Mouse (Mus musculus) heart, embryonic 16.5 days (tissue): ENCODE measurements at regions not wholly inside any gene's neighbourhood (a gene's known extent, or its start where the extent isn't known, plus 50 kb on each side); places are given as distances from the start of the nearest gene placed in this dataset.

ENCODE experiments used
- ATAC-seq: fragments of 200-750 bp; cut with Nextera tagmentation; replicated peaks from 2 replicates; pipeline ENCODE4 v1.8.0; 2017; ENCODE audit warnings: moderate number of reproducible peaks; ENCODE audit not compliant: insufficient read depth, low FRiP score; ENCODE audit errors: extremely low read depth
- H3K27ac ChIP-seq: fragments of 300-500 bp; sonication (generic); 2 replicates; pipeline ENCODE4 v1.5.1; 2014; ENCODE audit warnings: mild to moderate bottlenecking, low read length, control low read depth, moderate library complexity
- H3K27me3 ChIP-seq: fragments of 300-500 bp; sonication (generic); 2 replicates; pipeline ENCODE4 v1.6.1; 2014; ENCODE audit warnings: low read length, mixed read lengths; ENCODE audit not compliant: control insufficient read depth, insufficient read depth
- H3K36me3 ChIP-seq: fragments of 300-500 bp; sonication (generic); 2 replicates; pipeline ENCODE4 v1.6.1; 2014; ENCODE audit not compliant: control insufficient read depth, insufficient read depth
- H3K4me1 ChIP-seq: fragments of 300-500 bp; sonication (generic); 2 replicates; pipeline ENCODE4 v1.6.1; 2014; ENCODE audit warnings: low read length, mixed read lengths; ENCODE audit not compliant: control insufficient read depth, insufficient read depth
- H3K4me2 ChIP-seq: fragments of 300-500 bp; sonication (generic); 2 replicates; pipeline ENCODE4 v1.6.1; 2014; ENCODE audit warnings: low read depth, mild to moderate bottlenecking, control low read depth, low read length
- H3K4me3 ChIP-seq: fragments of 300-500 bp; sonication (generic); 2 replicates; pipeline ENCODE4 v1.5.1; 2014; ENCODE audit warnings: mild to moderate bottlenecking, control low read depth, low read length
- H3K9ac ChIP-seq: fragments of 300-500 bp; sonication (generic); 2 replicates; pipeline ENCODE4 v1.6.1; 2014; ENCODE audit warnings: low read length, control low read depth
- H3K9me3 ChIP-seq: fragments of 300-500 bp; sonication (generic); replicated peaks from 2 replicates; pipeline ENCODE4 v1.6.1; 2016; ENCODE audit warnings: low read length; ENCODE audit not compliant: control insufficient read depth
- WGBS: fragments of 180-500 bp; shearing (Covaris S2); extraction: QIAGEN DNeasy Blood & Tissue Kit; methylation state at CpG from one replicate; pipeline ENCODE4 v1.1.7; 2014; 5-methylcytosine and 5-hydroxymethylcytosine counted together

DNA sequence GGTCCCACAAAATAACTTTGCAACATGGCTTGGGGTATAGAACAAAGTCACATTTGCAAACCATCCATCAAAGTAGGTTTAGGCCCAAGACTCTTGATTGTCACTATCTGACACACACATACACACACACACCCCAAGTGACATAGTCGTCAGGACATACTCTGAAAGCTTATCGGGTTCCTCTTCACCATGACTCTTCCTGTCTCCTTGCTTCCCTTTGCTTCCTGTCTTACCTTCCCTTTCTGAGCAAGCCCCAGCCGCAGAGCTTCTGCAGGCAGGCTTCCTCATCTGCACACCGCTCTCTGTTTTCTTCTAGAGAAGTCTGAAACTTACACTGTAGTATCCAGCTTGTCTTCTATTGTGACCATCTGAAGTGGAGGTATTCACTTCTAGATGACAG, 368.9 kb downstream of the H2al1j start:
- Histone ChIP-seq H3K9me3 (no peaks in the 10 kb centered on the region), H3K4me1 (no peaks in the 10 kb centered on the region; the same call in 1 of the 2 replicates)
- 68% methylated on average over 4 of the region's 4 CpGs for WGBS

DNA sequence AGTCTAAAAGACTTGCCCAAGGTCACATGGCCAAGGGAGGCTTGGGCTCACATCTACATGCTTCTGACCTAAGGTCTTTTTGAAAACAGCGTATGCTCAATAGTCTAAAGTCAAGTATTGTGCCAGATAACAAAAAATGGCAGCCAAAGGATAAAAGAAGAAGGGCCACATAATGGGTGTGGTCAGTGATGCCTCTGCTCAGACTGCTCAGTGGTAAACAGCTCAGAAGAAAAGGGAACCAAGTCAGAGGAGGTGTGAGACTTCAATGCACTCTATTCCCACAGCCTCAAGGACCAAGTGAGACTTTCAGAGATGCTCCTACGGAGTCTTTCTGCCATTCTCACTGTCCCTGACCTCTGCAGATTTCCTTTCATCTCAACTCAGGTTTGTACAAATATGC, 373.5 kb downstream of the H2al1j start:
- Histone ChIP-seq H3K27me3 (no peaks in the 10 kb centered on the region), H3K9ac (no peak overlapping the region), H3K4me2 (no peak overlapping the region), H3K4me1 (no peaks in the 10 kb centered on the region), H3K27ac (no peak overlapping the region), H3K4me3 (no peak overlapping the region), H3K9me3 (no peaks in the 10 kb centered on the region), H3K36me3 (no peaks in the 10 kb centered on the region)
- WGBS: 79% methylated on average over 2 of the region's 2 CpGs
- no peak for ATAC-seq

More for the DNA sequence above, 368.9 kb downstream of the H2al1j start:
- no peaks in the 10 kb centered on the region for H3K36me3 ChIP-seq
- H3K4me3 ChIP-seq: no peak overlapping the region
- no peak overlapping the region for H3K27ac ChIP-seq
- no peaks in the 10 kb centered on the region for H3K27me3 ChIP-seq
- H3K9ac ChIP-seq: no peak overlapping the region
- no peak overlapping the region for H3K4me2 ChIP-seq
- no peak for ATAC-seq

DNA sequence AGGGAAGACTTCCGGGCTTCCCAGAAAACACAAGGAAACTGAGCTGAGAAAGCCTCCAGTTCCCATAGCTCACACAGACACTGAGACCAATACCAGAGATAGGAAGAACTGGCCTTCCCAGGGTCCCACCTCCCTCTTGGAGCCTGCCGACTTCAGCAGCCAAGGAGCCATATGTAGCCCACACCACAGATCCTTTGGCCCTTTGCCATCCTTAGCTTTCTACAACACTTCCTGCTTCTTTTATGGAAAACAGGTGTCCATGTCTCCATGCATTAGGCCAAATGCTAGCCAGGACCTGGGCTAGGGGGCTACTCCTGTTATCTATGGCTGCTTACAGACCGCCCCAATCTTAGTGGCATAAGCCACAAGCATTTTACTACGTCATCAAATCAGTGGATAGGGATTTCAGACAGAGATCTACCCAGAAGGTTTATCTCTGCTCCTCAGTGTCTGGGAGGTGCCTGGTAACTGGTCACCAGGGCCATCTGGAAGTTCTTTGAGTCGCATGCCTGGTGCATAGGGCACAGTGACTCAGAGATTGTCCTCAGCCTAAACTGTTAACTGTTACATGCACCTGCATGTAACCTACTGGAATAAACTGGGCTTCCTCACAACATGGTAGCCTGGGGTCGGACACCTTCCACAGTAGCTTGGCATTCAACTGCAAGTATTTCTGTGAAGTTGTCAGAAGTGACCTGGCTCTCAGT, 378.4 kb downstream of the H2al1j start:
- ATAC-seq: no peak
- Histone ChIP-seq H3K4me2 (no peak overlapping the region), H3K4me1 (no peaks in the 10 kb centered on the region; the same call in 1 of the 2 replicates), H3K9ac (no peak overlapping the region), H3K27me3 (no peaks in the 10 kb centered on the region; the same call in 1 of the 2 replicates), H3K27ac (no peak overlapping the region), H3K9me3 (no peaks in the 10 kb centered on the region), H3K4me3 (no peak overlapping the region), H3K36me3 (no peaks in the 10 kb centered on the region)
- WGBS: 71% methylated on average over 6 of the region's 6 CpGs

DNA sequence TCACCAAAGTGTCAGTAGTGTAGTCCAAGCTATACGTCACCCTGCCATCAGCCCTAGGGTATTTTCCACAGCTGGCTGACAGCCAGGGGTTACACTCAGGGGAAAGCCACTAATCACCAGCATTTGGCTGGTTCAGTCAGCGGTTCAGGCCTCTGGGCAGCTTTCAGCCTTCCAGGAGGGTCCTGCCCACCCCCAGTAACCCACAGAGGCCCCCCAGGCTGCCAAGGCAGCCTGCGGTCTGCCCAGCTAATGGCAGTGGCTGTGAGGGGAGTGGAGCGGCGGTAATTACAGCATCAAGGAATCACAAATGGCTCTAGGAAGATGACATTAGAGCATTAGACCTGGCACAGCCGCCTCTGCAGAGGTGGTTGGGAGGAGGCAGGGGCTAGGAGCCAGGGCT, 379.7 kb downstream of the H2al1j start:
- no peaks in the 10 kb centered on the region for H3K9me3 ChIP-seq
- H3K27ac ChIP-seq: no peak overlapping the region
- H3K9ac ChIP-seq: no peak overlapping the region
- no peaks in the 10 kb centered on the region; the same call in 1 of the 2 replicates for H3K4me1 ChIP-seq
- H3K36me3 ChIP-seq: no peaks in the 10 kb centered on the region
- WGBS: 57% methylated on average over 6 of the region's 6 CpGs
- H3K4me3 ChIP-seq: no peak overlapping the region
- H3K27me3 ChIP-seq: no peaks in the 10 kb centered on the region; the same call in 1 of the 2 replicates
- no peak overlapping the region for H3K4me2 ChIP-seq
- ATAC-seq: no peak

DNA sequence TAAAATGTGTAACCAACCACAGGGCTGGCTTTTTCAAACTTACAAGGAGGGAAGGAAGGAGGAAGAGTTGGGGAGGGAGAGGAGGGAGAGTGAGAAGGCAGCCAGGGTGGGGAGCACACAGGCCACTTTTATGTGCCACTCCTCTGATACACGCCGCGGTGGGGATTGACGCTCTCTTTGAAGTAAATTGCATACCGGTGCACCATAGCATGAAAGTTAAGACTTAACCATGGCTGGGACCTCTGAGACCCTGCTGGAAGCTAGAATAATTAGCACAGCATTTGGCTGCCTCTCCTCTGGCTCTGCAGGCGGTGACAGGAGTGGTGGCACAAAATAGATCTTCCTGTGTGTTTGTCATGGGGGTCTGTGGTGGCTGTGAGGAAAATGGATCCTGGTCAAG, 380.7 kb downstream of the H2al1j start:
- H3K9me3 ChIP-seq: no peaks in the 10 kb centered on the region
- no peak overlapping the region for H3K9ac ChIP-seq
- no peak overlapping the region for H3K27ac ChIP-seq
- no peaks in the 10 kb centered on the region; the same call in 1 of the 2 replicates for H3K4me1 ChIP-seq
- H3K4me3 ChIP-seq: no peak overlapping the region
- H3K4me2 ChIP-seq: no peak overlapping the region
- H3K36me3 ChIP-seq: no peaks in the 10 kb centered on the region
- ATAC-seq: no peak
- no peaks in the 10 kb centered on the region; the same call in 1 of the 2 replicates for H3K27me3 ChIP-seq
- 50% methylated on average over 6 of the region's 6 CpGs for WGBS

DNA sequence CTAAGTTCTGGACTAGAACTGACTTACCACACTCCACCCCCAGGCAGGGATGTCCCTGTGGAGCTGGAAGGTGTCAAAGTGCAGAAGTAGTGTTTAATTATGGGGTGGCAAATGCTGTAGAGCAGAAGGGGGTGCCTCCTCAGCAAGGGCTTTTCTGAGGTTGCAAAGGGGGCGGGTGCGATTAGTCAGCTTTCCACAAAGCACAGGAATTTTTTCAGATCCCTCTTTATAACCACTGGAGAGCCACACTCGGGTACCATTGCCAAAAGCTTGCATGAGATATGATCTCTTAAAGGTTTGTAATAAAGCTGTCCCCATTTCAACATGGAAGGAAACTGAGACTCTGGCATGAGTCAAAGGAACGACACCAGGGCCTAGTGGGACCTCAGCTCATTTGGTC, 381.7 kb downstream of the H2al1j start:
- ATAC-seq: no peak
- Histone ChIP-seq H3K36me3 (no peaks in the 10 kb centered on the region), H3K9ac (no peak overlapping the region), H3K4me3 (no peak overlapping the region), H3K27me3 (no peaks in the 10 kb centered on the region; the same call in 1 of the 2 replicates), H3K4me2 (no peak overlapping the region), H3K4me1 (no peaks in the 10 kb centered on the region; the same call in 1 of the 2 replicates), H3K27ac (no peak overlapping the region), H3K9me3 (no peaks in the 10 kb centered on the region)
- WGBS: 77% methylated on average over 4 of the region's 4 CpGs

DNA sequence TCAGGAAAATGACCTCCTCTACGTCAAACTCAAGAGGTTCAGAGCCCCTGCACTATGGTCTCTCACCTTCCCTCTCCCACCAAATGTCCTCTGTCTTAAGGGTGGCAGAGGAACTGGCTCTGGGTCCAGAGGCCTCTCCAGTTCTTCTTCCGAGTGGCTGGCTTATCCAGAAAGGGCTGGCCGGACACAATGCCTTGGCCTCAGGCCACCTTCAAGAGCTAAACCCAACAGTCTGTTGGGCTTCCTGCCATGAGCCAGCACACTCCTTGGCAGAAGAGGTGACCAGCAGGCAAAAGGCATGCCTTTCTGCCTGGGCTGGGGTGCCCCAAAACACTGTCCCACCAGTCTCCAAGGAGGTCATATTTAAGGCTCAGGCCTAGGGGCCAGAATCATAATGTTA, 385.8 kb downstream of the H2al1j start:
- Histone ChIP-seq H3K4me3 (no peak overlapping the region), H3K4me2 (no peak overlapping the region), H3K9ac (no peak overlapping the region), H3K4me1 (no peaks in the 10 kb centered on the region), H3K36me3 (no peaks in the 10 kb centered on the region), H3K9me3 (no peaks in the 10 kb centered on the region), H3K27me3 (no peaks in the 10 kb centered on the region; the same call in 1 of the 2 replicates), H3K27ac (no peak overlapping the region)
- no peak for ATAC-seq
- WGBS: 61% methylated on average over 3 of the region's 3 CpGs

DNA sequence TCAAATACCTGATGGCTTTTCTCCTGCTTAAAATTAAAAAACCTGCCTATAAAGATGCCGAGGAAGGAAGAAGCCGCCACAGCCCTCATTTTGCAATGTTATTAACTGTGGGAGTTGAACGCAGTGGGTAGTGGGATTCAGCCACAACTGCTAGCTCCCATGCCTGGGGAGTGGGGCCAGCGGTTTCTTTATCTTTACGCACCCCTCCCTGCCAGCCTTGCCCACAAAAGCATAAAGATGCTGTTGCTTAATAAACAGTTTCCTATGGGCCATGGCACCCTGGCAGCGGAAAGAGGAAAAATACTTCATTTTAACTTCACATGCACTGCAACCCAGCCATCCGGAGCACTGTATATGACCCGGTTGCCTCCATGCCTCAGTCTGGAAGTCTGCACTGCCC, 389.2 kb downstream of the H2al1j start:
- WGBS: 79% methylated on average over 8 of the region's 8 CpGs
- Histone ChIP-seq H3K4me1 (no peaks in the 10 kb centered on the region), H3K9ac (no peak overlapping the region), H3K4me3 (no peak overlapping the region), H3K36me3 (no peaks in the 10 kb centered on the region), H3K4me2 (no peak overlapping the region), H3K9me3 (no peaks in the 10 kb centered on the region), H3K27ac (no peak overlapping the region), H3K27me3 (no peaks in the 10 kb centered on the region; the same call in 1 of the 2 replicates)
- no peak for ATAC-seq

DNA sequence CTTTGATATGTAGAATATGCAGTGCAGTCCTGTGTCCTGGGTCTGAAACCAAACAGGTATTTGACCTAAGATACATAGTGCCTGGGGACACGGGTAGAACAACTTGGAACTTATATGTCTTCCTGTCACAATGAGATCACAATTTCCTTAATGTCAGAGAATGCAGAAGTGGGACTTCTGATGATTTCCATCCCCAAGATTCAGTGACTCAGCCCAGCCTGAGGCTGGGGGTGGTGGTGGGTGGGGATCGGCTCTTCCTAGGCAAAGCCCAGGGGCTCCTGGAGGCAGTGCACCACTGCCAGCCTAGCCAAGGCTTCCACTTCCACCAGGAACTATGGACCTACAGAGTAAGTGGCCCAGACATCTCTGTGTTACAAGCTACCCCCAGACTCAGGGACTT, 391.2 kb downstream of the H2al1j start:
- H3K4me3 ChIP-seq: no peak overlapping the region
- H3K4me1 ChIP-seq: no peaks in the 10 kb centered on the region
- no peak overlapping the region for H3K9ac ChIP-seq
- H3K4me2 ChIP-seq: no peak overlapping the region
- H3K27ac ChIP-seq: no peak overlapping the region
- 61% methylated on average over 2 of the region's 2 CpGs for WGBS
- H3K9me3 ChIP-seq: no peaks in the 10 kb centered on the region
- H3K27me3 ChIP-seq: no peaks in the 10 kb centered on the region; the same call in 1 of the 2 replicates
- no peak for ATAC-seq
- H3K36me3 ChIP-seq: no peaks in the 10 kb centered on the region
